Mouse (Mus musculus) kidney, postnatal 25 days (tissue): Measurements from ENCODE around the gene Basp1.
A peak's percentile ranks its signal among the peaks of the same experiment; 100 is the strongest.

Source experiments
- DNase-seq, 2 experiments: peaks; one replicate each; pipeline ENCODE4 v3.0.0; 2021; ENCODE audit warnings: mixed read lengths in 2 of 2

The Basp1 gene

DNA sequence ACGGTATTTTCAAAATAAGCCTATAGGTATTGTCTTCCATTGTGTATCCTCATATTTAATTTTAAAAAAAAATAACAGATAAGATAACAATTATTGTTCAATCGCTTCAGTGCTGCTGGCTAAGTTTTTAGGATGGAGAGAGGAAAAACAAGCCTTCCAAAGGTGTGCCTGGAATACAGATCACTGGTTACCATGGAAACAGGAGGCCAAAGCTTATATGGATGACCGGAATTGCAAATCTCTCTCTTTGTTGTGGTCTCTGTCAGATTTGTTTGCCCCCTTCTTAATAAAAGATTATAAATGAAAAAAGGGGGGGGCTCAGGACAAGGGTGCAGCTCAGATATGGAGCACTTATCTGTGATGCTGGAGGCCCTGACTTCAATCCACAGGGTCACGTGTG lies 2.4 kb upstream of the Basp1 start:
- no peak for DNase-seq

DNA sequence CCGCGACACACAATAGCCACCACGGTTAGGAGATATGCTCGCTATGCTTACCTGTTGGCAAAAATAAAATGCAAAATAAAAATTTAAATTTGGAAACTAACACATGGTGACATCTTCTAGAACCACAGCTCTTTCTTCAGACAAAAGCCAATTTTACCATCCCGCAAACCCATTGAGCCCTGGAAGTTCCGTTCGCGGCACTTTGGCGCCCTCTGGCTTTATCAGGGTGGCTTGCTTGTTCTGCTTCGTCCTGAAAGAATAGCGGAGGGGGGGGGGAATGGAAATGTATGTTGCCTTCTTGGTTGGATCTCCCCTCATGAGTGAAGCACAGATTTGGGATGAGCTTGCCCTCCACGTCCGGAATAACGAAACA lies 1.2 kb upstream of the Basp1 start:
- DNase-seq: peak; percentile 75 to 90

DNA sequence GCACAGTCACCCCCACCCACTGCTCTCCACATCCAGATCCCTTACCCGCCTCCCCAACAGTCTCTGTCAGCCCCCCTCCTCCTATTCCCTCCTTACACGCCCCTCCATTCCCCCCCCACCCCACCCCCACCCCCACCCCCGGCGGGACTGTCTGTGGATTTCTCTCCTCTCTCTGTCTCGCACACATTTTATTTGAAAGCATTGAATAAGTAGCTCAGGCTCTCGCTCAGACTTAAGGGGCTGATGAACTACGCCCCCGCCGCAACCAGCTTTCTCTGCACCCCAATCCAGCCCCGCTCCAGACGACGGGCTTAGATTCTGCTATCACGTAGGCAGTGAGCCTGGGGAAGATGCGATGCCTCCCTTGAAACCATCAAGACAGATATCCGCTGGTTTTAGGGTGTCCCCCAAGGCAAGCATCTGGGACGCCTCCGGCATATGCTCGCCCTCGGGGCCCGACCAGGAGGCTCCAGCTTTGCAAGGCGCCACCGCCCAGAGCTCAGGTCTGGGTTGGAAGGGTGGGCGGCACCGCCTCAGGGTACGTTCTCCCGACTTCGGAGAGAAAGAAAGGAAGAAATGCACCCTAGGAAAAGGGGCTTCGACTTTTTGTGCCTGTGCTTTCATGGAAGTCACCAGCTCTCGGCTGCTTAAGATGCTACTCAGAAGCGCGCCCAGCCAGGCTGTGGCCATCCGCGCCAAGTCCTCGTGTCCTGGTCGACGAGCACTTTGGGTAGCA lies 615 bp upstream of the Basp1 start:
- peak in 1 of 2 experiments; percentile 3 for DNase-seq

DNA sequence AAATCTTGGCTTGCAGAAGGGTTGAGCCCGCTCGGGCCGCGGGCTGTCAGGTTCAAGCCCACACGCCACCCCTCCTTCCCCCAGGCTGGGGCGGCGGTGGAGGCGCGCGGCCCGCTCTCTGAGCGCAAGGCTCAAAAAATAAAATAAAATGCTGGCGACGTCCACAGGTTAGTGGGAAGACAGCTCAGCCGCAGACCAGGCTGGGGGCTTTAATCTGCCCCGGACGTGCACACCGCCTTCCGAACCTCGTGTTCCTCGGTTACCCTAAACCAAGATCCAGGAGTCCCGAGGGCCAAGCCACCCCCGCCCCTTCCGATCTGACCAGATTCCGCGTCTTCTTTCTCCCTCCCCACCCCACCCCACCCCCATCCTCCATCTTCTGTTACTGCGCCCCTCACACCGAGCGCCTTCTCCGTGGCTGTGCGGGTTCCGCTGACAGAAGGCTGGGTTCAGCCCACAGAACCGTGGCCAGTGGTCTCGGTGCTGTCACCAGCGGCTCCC lies 753 bp downstream of the Basp1 start:
- peak in 1 of 2 experiments; percentile 4 for DNase-seq

DNA sequence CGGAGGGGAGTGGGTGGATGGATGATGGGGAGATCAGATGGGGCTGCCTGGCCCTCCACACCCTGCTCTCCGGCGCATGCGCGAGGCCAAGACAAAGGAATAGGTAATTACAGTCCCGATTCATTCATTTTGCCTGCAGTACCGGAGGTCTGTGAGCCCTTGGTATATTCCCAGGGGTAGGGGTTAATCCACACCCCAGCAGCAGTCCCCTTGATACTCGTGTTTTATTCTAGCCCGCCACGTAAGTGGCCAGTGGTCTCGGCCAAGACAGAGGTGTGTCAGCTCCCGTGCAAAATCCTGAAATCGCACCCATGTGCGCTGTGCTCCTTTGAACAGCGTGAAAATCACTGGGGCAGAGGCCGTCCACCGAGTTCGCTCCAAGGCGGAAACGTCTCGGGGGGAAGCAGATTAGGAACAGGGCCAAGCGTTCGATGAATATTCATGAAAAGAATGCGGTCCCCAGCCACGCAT lies 1.4 kb downstream of the Basp1 start:
- DNase-seq: peak; percentile 32 to 38

DNA sequence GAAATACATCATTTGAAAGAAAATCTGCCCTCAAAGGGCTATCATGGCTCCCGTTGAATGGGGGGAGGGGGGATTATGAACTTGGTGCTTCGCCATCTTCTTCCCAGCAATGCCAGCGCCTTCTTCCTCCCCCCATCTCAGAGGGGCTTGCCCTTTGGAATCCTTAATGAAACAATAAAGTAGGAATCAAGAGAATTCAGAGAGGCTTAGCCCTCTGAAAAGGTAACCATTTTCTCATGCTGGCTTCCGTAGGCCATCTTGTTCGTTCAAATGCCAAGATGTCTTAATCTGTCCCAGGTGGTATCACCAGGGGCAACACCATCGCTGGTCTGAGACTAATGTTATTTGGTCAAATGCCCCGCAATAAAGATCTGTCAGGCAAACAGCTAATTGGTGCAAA lies 2.1 kb downstream of the Basp1 start:
- no peak for DNase-seq

DNA sequence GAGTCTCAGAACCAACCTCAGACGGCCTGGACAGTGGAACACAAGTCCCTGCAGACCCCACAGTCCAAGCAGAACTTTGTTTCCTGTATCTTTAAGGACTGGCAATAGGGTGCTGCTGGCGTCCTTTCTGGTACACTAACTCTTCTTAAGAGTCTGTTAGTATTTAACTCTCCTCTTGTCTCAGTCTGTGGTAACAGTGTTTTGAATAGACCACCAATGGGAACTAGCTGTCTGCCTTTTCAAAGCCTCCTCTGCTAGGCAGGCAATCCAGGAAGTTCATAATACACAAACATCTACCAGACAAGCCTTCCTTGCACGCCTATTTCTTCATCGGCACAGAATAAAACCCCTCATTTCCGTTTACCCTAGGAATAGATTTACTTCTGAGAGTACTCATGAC lies 7.6 kb downstream of the Basp1 start:
- no peak for DNase-seq

DNA sequence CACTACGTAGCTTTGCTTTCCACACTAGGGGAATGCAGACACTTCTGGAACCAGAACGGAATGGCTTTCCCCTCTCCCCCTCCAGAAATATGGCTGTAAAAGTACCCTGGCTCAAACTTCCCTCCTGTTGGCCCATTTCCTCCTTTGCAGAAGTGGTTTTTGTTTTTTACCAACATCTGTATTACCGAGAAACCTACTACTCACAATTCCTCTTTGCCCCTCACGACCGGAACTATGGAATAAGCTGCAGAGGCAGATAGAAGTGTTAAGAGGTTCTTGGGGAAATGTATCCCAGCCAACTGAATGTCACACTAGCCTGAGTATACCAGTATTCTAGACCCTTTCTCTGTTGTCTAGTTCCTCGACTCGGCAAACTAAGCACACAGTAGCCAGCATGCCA lies 9.7 kb downstream of the Basp1 start:
- no peak for DNase-seq

DNA sequence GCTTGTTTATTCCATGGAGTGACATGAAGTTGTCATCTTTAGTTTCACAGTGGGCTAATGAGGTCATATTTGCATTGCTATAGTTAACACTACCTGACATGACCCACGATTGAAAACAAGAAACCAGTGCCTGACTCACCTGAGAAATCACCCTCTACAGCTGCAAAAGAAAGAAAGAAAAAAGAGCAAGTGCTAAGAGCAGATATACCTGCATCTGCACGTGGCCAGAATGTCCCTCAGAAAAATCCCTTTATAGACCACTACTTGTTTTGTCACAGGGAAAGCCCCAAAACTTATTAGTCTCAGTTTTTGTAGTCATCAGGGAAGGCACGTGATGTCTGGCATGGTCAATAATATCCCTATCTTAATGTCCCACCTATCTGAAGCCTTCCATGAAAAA lies 11.6 kb downstream of the Basp1 start:
- DNase-seq: no peak

DNA sequence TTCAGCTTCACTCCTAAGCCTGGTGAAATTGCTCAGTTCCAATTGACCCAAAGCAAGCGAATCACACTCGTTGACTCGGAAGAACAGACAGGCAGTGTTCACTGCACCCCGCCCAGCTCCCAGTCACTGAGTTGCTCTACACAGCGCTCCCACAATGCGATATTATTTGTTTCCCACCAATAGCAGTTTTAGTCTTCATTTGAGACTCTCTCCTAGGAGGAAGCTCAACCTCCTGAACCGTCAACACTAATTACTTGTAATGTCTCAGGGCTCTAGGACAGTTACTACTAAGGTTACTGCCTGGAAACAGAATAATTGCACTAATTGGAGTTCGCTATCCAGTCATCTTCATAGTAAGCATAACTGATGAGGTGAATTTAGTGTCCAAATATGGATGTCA lies 13.3 kb downstream of the Basp1 start:
- DNase-seq: no peak

DNA sequence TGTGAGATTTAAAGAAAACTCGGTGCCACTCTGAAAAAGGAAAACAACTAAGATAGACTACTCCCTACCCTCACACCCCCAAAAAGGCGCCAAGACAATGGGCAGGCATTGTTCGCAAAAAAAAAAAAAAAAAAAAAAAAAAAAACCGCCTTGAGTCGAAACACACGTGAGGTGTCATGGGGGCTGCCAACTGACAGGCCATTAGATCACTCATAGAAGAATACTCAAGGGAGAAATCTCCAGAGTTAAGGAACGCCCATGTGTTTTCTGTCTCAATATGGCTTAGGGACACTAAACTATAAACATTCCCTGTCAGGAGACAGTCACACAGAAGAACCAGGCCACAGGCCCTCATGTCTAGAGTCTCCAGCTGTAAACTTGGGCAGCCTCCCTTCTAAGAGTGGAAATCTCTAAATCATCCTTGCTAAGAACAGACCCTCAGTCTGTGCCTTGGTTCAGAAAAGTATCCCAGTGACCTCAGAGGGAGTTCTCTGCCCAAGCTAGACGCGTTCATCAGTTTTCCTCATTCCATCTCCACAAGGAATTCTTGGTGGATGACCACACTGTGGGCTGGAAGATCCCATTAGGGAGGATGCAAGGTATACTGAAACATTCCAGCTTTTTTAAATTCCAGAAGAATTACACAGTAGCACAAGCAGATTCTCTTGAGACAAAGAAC lies 17.5 kb downstream of the Basp1 start:
- no peak for DNase-seq

DNA sequence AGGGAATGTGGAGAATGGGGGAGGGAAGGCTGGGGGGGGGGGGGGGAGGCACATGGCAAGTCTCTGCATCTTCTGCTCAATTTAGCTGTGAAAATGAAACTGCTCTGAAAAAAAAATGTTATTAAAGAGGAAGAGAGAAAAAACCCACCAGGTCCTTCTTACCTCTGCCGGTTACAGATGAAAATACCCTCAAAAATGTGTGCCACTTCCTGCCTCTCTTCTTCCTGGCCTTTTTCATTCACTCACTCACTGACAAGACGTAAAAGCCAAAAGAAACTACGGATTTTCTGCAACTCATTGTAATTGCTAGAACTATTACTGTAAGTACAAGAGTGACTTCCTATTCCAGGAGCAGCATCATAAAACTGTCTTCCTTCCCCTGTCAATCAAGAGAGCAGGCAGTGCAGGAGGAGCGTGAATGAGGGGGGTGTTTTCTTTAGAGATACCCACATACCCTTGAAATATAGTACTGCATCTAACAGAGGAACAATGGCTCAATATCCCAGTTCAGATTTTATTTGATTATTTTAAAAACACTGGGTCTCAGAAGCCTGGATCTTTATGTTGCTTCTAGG lies 21.0 kb downstream of the Basp1 start:
- DNase-seq: no peak

DNA sequence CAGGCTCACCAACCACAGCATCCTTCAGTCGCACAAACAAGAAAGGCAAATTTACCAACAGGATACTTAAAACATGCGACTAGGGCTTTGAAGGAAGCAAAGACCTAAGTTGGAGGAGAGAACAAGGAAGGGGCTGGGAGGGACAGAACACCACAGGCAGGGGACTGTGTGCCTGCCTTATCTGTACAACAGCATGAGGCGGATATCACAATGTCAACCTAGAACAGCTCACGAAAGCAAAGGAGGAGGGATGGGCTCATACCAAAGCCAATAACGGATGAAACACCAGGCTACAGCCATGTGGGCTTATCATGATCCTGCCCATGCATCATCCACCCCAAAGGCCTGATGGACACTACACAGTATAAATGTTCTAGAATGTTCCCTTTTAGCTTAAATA lies 22.4 kb downstream of the Basp1 start:
- no peak for DNase-seq

DNA sequence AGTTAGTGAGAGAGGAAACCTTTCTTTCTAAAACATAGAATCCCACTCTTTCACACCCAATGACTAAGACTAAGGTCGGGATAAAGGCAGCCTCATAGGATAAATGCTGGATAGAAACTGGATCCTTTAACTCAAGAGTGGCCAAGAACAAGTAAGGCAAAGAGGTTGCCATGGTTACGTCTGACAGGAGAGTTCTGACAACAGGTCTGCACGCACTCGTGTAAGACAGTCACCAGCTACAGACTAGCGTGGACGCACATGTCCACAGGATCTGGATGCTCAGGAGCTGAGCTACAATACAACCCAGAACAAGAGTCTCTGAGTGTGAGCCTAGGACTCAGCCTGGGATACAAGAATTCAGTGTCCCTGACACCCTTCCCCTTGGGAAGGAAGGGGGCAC lies 26.0 kb downstream of the Basp1 start:
- DNase-seq: no peak

DNA sequence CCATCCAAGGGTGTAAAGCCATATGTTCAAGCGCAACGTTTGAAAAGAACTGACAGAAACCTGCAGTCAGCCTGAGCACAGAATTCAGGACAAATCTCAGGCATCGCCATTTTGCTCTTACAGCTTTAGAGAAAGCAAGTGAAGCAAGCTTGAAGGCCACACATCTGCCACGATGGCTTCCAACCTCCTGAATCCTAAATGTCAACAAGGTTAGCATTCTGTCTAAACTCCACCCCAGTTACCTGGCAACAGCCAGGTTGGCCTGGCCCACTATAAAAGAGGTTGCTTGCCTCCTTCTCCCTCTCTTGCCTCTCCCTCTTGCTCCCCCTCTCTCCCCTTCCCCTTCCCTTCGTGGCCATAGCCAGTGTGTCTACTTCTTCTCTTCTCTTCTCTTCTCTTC lies 33.5 kb downstream of the Basp1 start:
- DNase-seq: no peak

DNA sequence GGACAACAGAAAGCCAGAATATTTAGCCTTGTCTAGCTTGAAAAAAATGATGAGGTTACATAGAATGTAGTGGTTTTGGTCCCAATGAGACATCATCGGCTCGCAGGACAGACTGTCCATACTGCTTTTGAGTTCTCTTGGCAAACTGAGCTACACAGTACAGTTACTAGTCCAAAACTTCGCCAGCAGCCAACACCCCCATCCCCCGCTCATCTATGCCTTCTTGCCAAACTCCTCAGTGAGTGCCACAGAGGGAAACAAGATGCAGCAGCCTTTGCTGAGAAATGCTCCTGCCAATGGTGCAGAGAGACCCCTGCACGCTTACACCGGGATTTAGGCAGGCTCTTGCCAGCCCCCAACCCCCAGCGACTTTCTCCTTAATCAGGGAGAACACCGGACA lies 34.9 kb downstream of the Basp1 start:
- no peak for DNase-seq

DNA sequence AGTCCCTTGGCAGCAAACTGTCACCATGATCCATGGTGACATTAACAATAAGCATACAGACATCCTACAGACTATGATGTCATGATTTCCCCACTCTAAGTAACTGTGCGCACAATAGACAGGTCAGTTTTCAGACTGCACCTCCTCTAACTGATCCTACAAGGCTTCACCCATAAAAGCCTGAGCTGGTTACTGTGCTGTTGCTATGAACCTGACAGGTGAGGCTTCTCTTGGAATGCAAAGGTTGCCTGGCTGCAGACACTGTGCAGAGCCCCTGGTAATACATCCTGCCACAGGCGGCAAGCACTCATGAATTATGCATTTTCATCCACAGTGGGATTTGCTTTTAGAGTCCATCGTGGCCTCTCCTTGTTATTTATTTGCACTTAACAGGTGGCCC lies 36.6 kb downstream of the Basp1 start:
- no peak for DNase-seq

DNA sequence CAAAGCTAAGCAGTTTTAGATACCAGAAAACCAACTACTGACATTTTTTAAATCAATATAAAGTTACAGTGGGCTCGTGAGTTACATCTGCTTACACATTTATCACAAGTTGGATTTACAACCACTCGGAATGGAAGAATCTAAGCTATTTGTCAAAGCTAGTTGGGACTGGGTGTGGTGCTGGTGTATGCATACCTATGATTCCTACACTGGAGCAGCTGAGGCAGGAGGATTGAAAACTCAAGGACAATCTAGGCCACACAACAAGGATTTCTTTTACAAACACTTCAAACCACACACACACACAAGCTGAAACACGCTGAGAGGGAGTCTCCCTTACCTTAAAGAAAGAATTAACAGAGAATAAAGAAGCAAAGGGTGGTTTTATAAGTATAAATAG lies 40.1 kb downstream of the Basp1 start:
- DNase-seq: no peak

DNA sequence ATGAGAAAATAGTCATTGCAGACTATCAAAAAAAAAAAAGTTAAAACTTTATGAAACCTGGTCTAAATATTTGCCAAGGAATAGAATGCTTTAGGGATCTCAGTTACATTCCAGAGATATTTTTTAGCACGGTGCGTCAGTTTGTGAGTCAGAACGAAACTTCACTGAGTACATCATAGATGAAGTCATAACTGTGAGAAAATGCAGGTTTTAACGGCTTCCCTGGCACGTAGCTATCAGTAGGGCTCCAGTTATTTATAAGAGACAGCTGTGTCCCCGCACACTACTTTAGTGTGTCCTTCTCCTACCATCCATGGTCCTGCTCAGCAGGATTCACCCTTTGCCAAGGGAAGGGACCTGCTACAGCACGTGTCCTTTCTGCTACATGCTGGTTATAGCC lies 44.0 kb downstream of the Basp1 start:
- no peak for DNase-seq

DNA sequence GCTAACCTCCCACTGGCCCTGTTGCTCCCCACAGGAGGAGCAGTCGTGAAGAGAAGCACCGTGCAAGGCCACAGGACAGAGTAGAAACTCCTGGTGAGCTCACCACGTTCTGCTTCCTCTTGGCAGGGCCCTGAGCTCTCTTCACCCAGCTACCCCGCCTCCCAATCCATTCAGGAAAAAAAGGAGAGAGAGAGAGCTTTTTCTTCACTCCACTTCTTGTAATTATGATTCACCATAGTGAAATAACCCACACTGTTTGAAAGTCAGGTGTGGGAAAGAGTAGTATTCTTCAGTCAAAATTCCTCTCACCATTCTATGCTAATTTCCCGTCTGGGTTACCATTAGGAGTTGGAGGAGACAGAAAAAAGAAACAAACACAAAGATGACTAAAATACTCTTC lies 48.1 kb downstream of the Basp1 start:
- DNase-seq: no peak

DNA sequence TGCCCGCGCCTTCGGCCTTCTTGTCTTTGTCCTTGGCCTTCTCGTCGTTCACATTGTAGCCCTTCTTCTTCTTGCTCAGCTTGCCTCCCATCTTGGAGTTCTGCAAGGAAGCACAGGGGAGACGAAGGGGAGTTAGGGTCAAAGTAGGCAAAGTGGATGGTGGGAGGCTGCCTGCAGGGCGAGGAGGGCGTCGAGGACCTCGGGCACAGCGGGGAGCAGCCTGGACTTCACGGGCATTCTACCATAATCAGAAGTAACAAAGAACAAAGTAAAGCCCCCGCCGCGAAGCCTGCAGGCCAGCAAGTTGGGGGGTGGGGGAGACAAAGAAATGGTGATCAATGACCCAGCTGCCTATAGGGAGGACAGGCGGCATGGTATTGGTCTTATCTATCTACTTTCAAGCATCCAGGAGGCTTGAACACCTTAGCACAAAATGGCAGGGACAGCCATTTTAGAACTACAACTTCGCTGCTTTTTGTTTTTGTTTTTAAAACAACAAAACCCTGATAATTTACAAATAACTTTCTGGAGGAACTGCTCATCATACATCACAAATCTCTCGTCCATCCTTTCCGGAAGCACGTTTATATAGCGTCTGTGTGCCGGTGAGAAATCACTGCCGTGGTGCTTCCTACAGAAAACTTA lies 48.6 kb downstream of the Basp1 start:
- no peak for DNase-seq

DNA sequence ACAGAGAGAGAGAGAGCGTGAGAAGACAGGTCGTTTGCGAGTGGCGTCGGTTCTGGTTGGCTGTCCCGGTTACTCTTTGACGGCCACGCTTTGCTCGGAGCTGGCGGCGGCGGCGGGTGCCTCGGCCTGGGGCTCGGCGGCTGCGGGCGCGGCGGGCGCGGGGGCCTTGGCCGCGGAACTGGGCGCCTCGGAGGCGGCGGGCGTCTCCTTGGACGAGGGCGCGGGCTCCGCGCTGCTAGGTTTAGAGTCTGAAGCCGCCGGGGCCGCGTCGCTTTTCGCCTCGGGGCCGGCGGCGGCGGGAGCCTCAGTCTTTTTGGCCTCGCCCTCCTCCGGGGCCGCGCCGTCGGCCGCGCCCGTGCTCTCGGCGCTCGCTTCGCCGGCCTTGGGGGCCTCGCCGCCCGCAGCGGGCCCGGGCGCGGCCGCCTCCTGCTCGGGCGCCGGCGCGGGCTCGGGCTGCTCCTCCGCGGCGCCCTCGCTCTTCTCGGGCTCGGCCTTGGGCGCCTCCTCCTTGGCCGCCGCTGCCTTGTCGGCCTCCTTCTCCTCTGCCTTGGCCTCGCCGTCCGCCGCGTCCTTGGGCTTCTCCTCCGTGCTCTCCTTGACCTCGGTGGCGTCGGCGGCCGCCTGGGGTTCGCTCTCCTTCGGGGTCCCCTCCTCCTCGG lies 49.3 kb downstream of the Basp1 start:
- DNase-seq: peak; percentile 10 to 43

DNA sequence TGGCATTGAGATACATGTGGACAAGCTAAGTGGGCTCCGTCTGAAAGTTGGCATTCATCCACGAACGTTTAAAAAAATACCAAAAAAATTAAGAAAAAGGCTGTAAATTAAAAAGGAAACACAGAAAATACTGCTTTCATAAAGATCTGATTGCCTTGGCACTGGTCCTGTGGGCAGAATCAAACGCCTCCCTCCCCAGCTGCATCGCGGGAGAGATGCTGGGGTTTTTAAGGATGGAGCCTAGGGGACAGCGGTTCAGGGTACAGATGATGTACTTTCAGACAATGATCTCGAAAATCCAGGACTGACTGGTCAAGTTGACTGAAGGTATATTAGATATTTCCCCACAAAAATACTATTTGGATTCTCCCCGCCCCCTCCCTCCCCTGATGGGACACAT lies 49.9 kb downstream of the Basp1 start:
- no peak for DNase-seq
